Mouse (Mus musculus) liver, embryonic 13.5 days (tissue): ENCODE results near the gene Hmgb1. TPM values are rescaled to one million over a fixed set of nuclear protein-coding genes. Genes with fewer than 3 reads are reported as not detected.

Experiments used
- ATAC-seq: fragments of 200-750 bp; cut with Nextera tagmentation; 2 replicates; pipeline ENCODE4 v1.8.0; 2017; ENCODE audit warnings: low read depth, mild to moderate bottlenecking, moderate number of reproducible peaks, moderate library complexity
- DNase-seq: peaks from one replicate; pipeline ENCODE4 v3.0.0; 2022
- H3K27ac ChIP-seq: fragments of 300-500 bp; sonication (generic); 2 replicates; pipeline ENCODE4 v1.5.1; 2015; ENCODE audit warnings: moderate library complexity, mild to moderate bottlenecking, inconsistent platforms
- H3K27me3 ChIP-seq: fragments of 300-500 bp; sonication (generic); 2 replicates; pipeline ENCODE4 v1.6.1; 2015; ENCODE audit warnings: mild to moderate bottlenecking, inconsistent platforms
- H3K36me3 ChIP-seq: fragments of 300-500 bp; sonication (generic); 2 replicates; pipeline ENCODE4 v1.6.1; 2015; ENCODE audit warnings: mild to moderate bottlenecking, inconsistent platforms
- H3K4me1 ChIP-seq: fragments of 300-500 bp; sonication (generic); replicated peaks from 2 replicates; pipeline ENCODE4 v1.6.1; 2015; ENCODE audit warnings: inconsistent platforms
- H3K4me2 ChIP-seq: fragments of 300-500 bp; sonication (generic); 2 replicates; pipeline ENCODE4 v1.6.1; 2015; ENCODE audit warnings: inconsistent platforms, mild to moderate bottlenecking, moderate library complexity
- H3K4me3 ChIP-seq: fragments of 300-500 bp; sonication (generic); replicated peaks from 2 replicates; pipeline ENCODE4 v1.5.1; 2015; ENCODE audit warnings: mild to moderate bottlenecking, inconsistent platforms
- H3K9ac ChIP-seq: fragments of 300-500 bp; sonication (generic); 2 replicates; pipeline ENCODE4 v1.6.1; 2015; ENCODE audit warnings: mild to moderate bottlenecking, inconsistent platforms
- H3K9me3 ChIP-seq: fragments of 300-500 bp; sonication (generic); replicated peaks from 2 replicates; pipeline ENCODE4 v1.6.1; 2016; ENCODE audit warnings: inconsistent platforms
- WGBS: fragments of 180-500 bp; shearing (Covaris S2); methylation state at CpG from one replicate; pipeline ENCODE4 v1.1.7; 2015; ENCODE audit not compliant: insufficient replicate concordance; 5-methylcytosine and 5-hydroxymethylcytosine counted together
- polyA plus RNA-seq: library from polyadenylated mRNA; unstranded; fragments of >200 nt; fragmentation: Nextera tagmentation; extraction: Ambion mirVana; gene quantifications from 2 replicates; pipeline ENCODE4 v1.2.1, GENCODE M21; 2015

Hmgb1 gene
- polyA plus RNA-seq, 1 experiment from 2014 or later = 678 TPM

DNA sequence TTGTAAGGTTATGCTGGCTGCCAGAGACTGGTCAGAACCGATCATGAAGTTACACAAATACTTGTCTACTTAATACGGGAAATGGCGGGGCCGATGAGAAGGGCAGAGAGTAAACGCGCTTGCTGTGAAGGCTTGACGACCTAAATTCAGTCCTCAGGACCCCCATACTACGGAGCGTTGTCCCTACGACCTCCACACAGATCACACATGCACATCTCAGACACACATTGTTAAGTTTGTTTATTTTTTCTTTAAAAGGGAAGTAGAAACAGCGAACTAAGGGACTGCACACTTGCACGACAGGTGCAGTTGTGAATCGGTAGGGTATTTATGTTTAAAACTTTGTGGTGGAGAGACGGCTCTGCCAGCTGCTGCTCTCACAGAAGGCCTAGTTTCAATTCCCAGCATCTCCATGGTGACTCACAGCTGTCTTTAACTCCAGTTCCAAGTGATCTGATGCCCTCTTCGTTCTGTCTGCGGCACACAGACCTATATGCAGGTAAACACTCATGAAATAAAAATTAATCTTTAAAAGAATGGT lies 64.9 kb downstream of the Hmgb1 start:
- 82% methylated on average over 16 of the region's 16 CpGs for WGBS

GRCm38 (mm10) chr5:149117815-149118547 lies 66.3 kb downstream of the Hmgb1 start:
- H3K4me2 ChIP-seq = no peak overlapping the region
- H3K36me3 ChIP-seq = no peaks in the 10 kb centered on the region
- DNase-seq (no peak), ATAC-seq (no peak)
- 53% methylated on average over 7 of the region's 7 CpGs for WGBS
- H3K4me1 ChIP-seq = no peaks in the 10 kb centered on the region
- no peak overlapping the region for H3K9ac ChIP-seq
- no peaks in the 10 kb centered on the region for H3K27me3 ChIP-seq
- no peaks in the 10 kb centered on the region for H3K9me3 ChIP-seq
- H3K27ac ChIP-seq = no peak overlapping the region
- H3K4me3 ChIP-seq = no peak overlapping the region

More for the DNA sequence above, 64.9 kb downstream of the Hmgb1 start:
- Histone ChIP-seq H3K4me2 (no peak overlapping the region), H3K27me3 (no peaks in the 10 kb centered on the region), H3K9me3 (no peaks in the 10 kb centered on the region), H3K9ac (no peak overlapping the region), H3K36me3 (no peaks in the 10 kb centered on the region), H3K4me1 (no peaks in the 10 kb centered on the region), H3K27ac (no peak overlapping the region), H3K4me3 (no peak overlapping the region)
- ATAC-seq = no peak
- no peak for DNase-seq

DNA sequence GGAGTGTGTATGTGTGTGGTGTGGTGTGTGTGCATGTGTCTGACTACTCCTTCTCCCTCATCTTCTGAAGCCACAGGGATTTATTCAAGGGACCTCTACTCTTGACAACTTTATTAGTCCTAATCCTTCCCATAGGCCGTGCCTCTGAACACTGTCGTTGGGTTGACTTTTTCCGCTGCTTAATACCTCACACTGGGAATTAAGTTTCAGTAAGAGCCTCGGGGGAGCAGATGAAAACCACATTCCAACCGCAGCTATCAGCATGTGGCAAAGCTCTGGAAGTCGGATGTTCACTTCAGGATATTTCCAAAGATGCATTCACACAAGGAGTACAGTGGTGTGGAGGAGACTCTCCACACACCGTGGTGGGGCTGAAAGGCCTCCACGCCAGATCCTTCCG lies 69.7 kb downstream of the Hmgb1 start:
- ATAC-seq (no peak), DNase-seq (no peak)
- WGBS = 74% methylated on average over 9 of the region's 9 CpGs
- Histone ChIP-seq H3K9me3 (no peaks in the 10 kb centered on the region), H3K4me1 (peaks cover 22% of the 10 kb centered on the region), H3K4me3 (no peak overlapping the region), H3K36me3 (no peaks in the 10 kb centered on the region), H3K27me3 (no peaks in the 10 kb centered on the region), H3K27ac (no peak overlapping the region), H3K9ac (no peak overlapping the region), H3K4me2 (no peak overlapping the region)

DNA sequence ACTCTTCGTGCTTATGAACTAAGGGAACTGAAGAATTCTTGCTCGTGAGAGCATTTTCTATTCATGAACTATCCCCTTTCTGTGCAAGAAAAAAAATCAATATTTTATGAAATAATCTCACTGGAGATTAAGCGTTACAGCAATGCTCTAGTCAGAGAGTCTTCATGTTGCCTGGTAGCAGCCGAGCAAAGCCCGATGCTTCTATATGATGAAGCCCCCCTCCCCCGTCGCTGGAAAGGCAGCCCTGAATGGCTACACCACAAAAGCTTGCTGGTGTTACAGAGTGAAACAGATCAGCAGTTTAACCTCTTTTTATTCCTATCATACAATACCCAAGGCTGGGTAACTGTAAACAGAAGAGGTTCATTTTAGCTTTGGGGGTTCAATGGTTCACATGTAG lies 70.3 kb downstream of the Hmgb1 start:
- ATAC-seq = no peak
- Histone ChIP-seq H3K36me3 (no peaks in the 10 kb centered on the region), H3K4me2 (no peak overlapping the region), H3K4me1 (peaks cover 27% of the 10 kb centered on the region), H3K4me3 (no peak overlapping the region), H3K9me3 (no peaks in the 10 kb centered on the region), H3K27ac (no peak overlapping the region), H3K9ac (no peak overlapping the region), H3K27me3 (no peaks in the 10 kb centered on the region)
- WGBS = 70% methylated on average over 7 of the region's 7 CpGs
- no peak for DNase-seq

GRCm38 (mm10) chr5:149113439-149113838 lies 70.8 kb downstream of the Hmgb1 start:
- H3K4me1 ChIP-seq = peaks cover 33% of the 10 kb centered on the region
- DNase-seq = no peak

GRCm38 (mm10) chr5:149112559-149112958 lies 71.7 kb downstream of the Hmgb1 start:
- H3K9me3 ChIP-seq = no peaks in the 10 kb centered on the region
- 71% methylated on average over 5 of the region's 5 CpGs for WGBS

More at GRCm38 (mm10) chr5:149113439-149113838, 70.8 kb downstream of the Hmgb1 start:
- WGBS = 67% methylated on average over 7 of the region's 7 CpGs
- Histone ChIP-seq H3K9me3 (no peaks in the 10 kb centered on the region), H3K27ac (no peak overlapping the region), H3K4me3 (no peak overlapping the region), H3K27me3 (no peaks in the 10 kb centered on the region), H3K9ac (no peak overlapping the region), H3K4me2 (no peak overlapping the region), H3K36me3 (no peaks in the 10 kb centered on the region)
- no peak for ATAC-seq

GRCm38 (mm10) chr5:149109220-149109619 lies 75.1 kb downstream of the Hmgb1 start:
- Histone ChIP-seq H3K4me1 (peaks cover 42% of the 10 kb centered on the region), H3K27me3 (no peaks in the 10 kb centered on the region), H3K9me3 (no peaks in the 10 kb centered on the region), H3K9ac (no peak overlapping the region), H3K4me3 (no peak overlapping the region), H3K27ac (no peak overlapping the region), H3K36me3 (no peaks in the 10 kb centered on the region), H3K4me2 (no peak overlapping the region)
- DNase-seq = no peak
- ATAC-seq = peak; percentile 41
- WGBS = 63% methylated on average over 3 of the region's 3 CpGs

More at GRCm38 (mm10) chr5:149112559-149112958, 71.7 kb downstream of the Hmgb1 start:
- ATAC-seq (no peak), DNase-seq (no peak)
- Histone ChIP-seq H3K27me3 (no peaks in the 10 kb centered on the region), H3K9ac (no peak overlapping the region), H3K36me3 (no peaks in the 10 kb centered on the region), H3K27ac (no peak overlapping the region), H3K4me1 (peaks cover 42% of the 10 kb centered on the region), H3K4me2 (no peak overlapping the region), H3K4me3 (no peak overlapping the region)

DNA sequence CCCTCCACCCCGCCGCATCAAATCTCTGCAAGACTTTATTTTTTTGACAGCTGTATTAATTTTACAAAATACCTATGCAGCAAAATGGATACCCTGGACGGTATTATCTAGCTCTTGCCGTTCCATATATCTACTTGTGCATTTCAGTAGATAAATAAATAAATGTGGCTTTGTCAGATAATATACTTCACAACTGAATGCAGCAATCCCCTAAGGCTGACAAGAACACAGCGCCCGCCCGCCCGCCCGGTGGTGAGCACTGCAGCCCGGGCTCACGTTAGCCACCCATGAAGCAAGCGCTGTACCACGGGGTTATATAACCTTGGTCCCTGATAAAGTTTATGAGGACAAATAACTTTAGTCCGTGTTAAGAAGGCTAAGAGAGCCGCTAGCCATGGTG lies 76.1 kb downstream of the Hmgb1 start:
- Histone ChIP-seq H3K4me2 (no peak overlapping the region), H3K36me3 (no peaks in the 10 kb centered on the region), H3K9ac (no peak overlapping the region), H3K27ac (peak overlapping the region; percentile 44; the same call in 1 of the 2 replicates), H3K4me3 (no peak overlapping the region), H3K27me3 (no peaks in the 10 kb centered on the region), H3K4me1 (peaks cover 42% of the 10 kb centered on the region), H3K9me3 (no peaks in the 10 kb centered on the region)
- whole genome bisulfite sequencing = 37% methylated on average over 15 of the region's 15 CpGs
- ATAC-seq = peak; percentile 94
- DNase-seq = no peak

- Histone ChIP-seq H3K9me3 (no peaks in the 10 kb centered on the region), H3K36me3 (no peaks in the 10 kb centered on the region), H3K4me3 (no peak overlapping the region), H3K27me3 (no peaks in the 10 kb centered on the region), H3K4me2 (no peak overlapping the region), H3K9ac (no peak overlapping the region), H3K4me1 (peaks cover 40% of the 10 kb centered on the region), H3K27ac (no peak overlapping the region)
- no peak for ATAC-seq
- 64% methylated on average over 3 of the region's 3 CpGs for WGBS
- no peak for DNase-seq
Measured at GRCm38 (mm10) chr5:149107566-149107965, 76.7 kb downstream of the Hmgb1 start.

DNA sequence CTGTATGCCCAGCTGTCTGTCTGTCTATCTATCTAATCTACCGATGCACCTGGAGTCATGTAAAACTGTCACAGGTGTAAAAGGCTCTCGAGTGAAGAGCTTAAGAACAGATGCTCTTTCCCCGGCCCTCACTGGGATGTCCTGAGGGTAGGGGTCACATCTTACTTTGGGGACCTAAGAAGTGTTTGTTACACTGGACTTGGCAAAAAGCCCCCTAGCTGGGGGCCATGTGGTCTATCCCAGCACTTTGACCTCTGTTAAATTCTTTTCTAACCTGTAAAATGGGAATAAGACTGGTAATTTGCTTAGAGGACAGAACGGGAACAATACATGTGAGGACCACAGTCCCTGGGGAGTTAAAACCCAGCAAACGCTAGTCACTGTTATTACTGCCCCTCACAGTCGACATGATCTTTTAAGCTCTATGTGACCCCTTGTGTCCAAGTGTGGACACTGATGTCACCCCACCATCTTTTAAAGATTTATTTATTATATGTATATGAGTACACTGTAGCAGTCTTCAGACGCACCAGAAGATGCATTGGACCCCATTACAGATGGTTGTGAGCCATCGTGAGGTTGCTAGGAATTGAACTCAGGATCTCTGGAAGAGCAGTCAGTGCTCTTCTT lies 80.1 kb downstream of the Hmgb1 start:
- Histone ChIP-seq H3K27ac (no peak overlapping the region), H3K4me1 (peaks cover 17% of the 10 kb centered on the region), H3K4me2 (no peak overlapping the region), H3K27me3 (no peaks in the 10 kb centered on the region), H3K9ac (no peak overlapping the region), H3K4me3 (no peak overlapping the region), H3K36me3 (no peaks in the 10 kb centered on the region), H3K9me3 (peaks cover 6% of the 10 kb centered on the region; the same call in 1 of the 2 replicates)
- DNase-seq (no peak), ATAC-seq (no peak)
- WGBS = 73% methylated on average over 8 of the region's 8 CpGs

DNA sequence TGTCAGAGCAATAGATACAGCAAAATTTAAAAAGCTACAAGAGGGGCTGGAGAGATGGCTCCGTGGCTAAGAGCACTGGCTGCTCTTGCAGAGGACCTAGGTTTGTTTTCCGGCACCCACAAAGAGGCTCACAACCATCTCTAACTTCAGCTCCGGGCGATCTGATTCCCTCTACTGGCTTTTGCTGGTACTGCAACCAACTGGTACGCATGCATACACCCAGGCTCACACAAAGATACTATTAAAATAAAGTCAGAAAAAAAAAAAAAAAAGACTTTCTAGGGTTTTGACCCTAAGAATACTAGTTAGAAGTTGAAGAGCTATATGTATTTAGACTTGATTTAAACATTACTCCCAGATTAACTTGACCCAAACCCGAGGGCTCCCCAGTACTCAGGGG lies 82.4 kb downstream of the Hmgb1 start:
- Histone ChIP-seq H3K36me3 (no peaks in the 10 kb centered on the region), H3K4me3 (no peak overlapping the region), H3K27ac (no peak overlapping the region), H3K9me3 (peaks cover 6% of the 10 kb centered on the region; the same call in 1 of the 2 replicates), H3K27me3 (no peaks in the 10 kb centered on the region), H3K9ac (no peak overlapping the region), H3K4me2 (no peak overlapping the region), H3K4me1 (no peaks in the 10 kb centered on the region)
- ATAC-seq (no peak), DNase-seq (no peak)
- WGBS = 71% methylated on average over 6 of the region's 6 CpGs
